Mouse (Mus musculus) kidney, postnatal 14 days (tissue): ENCODE measurements around the gene AC129217.1.
"Not testable (repeated sequence)": the region's sequence is repeated elsewhere in the genome, so short reads cannot be mapped to it uniquely, and the experiment has no call there.

Experiments used
- DNase-seq: peaks from one replicate; pipeline ENCODE4 v3.0.0; 2022; ENCODE audit warnings: mixed read lengths

The AC129217.1 gene

GRCm38 (mm10) chr19:8831262-8831661 is 1.7 kb downstream of the AC129217.1 start:
- no peak for DNase-seq

GRCm38 (mm10) chr19:8832971-8833370 is 3.4 kb downstream of the AC129217.1 start:
- DNase-seq: no peak

GRCm38 (mm10) chr19:8836327-8836726 is 6.8 kb downstream of the AC129217.1 start:
- not testable (repeated sequence) for DNase-seq

- DNase-seq: peak; percentile 89
These were observed 7.7 kb downstream of the AC129217.1 start, which contains the start of gene Bscl2 for GRCm38 (mm10) chr19:8837251-8837791. Gene Bscl2, plus strand, starts transcription at chr19:8837467.

GRCm38 (mm10) chr19:8838041-8838730 is 8.6 kb downstream of the AC129217.1 start:
- peak; percentile 82 for DNase-seq

- no peak for DNase-seq
These were observed 9.7 kb downstream of the AC129217.1 start, which contains the start of gene Gng3 for GRCm38 (mm10) chr19:8839103-8839907. Gene Gng3, minus strand, starts transcription at chr19:8839194.

DNA sequence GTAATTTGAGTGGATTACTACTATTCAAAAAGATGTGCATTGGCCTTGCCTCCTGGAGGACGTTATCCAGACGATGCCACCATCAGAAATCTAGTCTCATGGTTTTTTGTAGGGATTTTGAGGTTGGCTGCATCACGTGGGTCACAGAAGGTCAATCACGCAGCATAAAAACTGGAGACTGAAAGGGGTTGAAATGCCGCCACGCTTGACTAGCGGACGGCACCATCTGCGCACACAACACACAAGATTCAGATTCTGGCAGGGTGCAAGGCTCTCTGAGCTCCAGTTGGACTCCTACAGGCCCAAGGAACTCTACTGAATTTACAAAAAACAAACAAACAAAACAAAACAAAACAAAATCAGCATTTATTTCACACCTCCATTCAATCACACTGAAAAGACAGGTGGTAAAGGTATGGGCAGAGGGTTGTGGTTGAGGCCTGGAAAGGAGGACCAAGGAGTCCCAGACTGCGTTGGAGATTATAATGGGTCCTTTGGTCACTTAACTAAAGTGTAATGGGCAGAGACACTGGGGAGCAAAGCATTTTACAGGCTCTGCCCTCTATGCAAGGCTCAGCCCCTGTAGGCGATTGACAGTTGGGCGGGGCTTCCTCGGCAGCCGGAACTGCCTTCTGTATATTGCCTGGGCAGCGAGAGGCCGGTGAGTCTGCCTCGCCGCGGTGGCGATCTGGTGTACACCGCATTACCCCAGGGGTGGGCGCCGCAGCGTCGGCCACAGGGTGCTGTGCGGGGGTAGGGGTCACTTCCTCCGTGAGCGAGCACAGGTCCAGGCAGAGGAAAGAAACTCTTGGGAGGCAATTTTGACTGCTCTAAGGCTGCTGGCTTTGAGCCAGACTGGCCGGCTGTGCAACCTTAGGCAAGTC is 10.6 kb downstream of the AC129217.1 start:
- DNase-seq: peak; percentile 88

DNA sequence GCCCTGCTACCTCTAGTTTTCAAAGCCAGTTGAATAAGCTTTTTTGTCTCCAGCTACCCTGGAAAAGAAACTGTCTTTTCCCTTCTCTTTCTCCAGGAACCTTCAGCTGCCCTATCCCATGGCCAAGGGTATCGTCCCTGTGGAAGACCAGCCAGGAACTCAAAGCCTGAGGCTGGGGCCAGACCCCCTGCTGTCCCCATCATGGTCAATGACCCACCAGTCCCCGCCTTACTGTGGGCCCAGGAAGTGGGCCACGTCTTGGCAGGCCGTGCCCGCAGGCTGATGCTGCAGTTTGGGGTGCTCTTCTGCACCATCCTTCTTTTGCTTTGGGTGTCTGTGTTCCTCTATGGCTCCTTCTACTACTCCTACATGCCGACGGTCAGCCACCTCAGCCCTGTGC is 11.4 kb downstream of the AC129217.1 start:
- DNase-seq: no peak

GRCm38 (mm10) chr19:8842961-8843360 is 13.4 kb downstream of the AC129217.1 start:
- DNase-seq: no peak

- peak; percentile 82 for DNase-seq
These were observed 15.0 kb downstream of the AC129217.1 start for GRCm38 (mm10) chr19:8844371-8845129.

DNA sequence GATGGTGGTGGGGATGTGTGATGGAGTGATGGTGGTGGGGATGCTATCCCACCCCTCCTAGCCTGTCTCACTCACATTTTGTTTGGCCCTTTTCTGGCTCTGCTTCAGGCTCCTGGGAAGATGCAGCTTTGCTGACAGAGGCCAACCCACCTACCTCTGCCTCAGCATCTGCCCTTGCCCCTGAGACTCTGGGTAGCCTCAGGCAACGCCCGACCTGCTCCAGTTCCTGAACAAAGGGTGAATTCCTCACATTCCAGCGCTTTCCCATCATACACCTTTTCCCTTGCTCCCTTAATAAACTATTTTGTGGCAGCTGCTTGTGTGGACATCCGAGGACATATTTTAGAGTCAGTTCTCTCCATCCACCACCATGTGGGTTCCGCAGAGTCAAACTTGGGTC is 18.8 kb downstream of the AC129217.1 start:
- DNase-seq: no peak

DNA sequence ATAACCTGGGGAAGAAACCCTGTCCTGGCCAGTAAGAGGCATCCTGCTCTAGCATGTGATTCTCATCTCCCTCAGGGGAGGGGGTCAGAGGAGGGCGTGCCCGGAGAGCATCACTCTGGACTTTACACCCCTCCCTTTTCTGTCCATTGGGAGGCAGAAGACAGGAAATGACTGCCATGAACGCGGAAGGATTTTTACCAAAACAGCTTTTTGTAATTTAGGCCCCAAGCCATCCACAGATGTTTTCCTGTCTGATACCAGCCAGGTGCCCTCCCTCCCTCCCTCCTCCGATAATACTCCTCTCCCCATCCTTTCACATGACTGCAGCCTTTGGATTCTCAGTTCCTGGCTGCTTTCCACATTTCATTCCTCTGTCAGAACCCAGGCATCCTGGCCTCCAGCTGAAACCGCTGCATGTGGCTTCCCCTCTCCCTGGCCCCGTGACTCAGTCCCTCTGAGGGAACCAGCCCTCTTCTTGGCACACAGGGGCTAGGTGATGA is 20.9 kb downstream of the AC129217.1 start, which contains the start of gene Lrrn4cl:
Lrrn4cl (plus strand) TSS at position 367 of the 500 bp plus-strand sequence.
- DNase-seq: no peak

DNA sequence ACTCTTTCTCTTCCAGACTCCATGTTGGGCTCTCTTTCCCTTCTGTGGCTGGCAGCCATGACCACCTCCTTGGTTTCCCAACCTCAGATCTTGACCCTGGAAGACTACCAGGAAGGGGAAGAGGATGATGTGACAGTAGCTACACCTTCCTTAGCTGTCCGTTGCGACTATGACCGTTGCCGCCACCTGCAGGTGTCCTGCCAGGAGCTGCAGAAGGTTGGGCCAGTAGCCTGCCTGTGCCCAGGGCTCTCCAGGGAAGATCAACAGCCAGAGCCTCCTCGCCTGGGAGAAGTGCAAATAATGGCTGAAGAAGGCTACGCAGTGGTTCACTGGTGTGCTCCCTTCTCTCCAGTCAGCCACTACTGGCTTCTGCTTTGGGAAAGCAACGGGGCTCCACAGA is 22.1 kb downstream of the AC129217.1 start:
- no peak for DNase-seq

GRCm38 (mm10) chr19:8852236-8852928 is 22.8 kb downstream of the AC129217.1 start:
- DNase-seq: no peak

- no peak for DNase-seq
These were observed 23.5 kb downstream of the AC129217.1 start for GRCm38 (mm10) chr19:8853117-8853516.

DNA sequence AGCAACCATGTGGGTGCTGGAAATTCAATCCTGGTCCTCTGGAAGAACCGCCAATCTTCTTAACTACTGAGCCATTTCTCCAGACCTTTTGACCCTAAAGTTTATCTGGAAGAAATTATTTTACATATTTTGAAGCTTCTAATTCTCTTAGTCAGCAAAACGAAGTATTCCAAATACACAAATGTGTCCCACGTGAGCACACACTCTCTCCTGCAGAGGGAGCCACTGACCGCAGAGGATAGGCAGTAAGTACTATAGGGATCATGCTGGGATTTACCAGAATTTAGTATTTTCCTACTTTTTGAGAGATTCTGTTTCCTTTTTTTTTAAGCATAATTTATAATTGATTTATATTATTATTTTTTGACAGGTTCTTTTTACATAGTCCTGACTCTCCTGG is 28.1 kb downstream of the AC129217.1 start:
- peak; percentile 58 for DNase-seq

DNA sequence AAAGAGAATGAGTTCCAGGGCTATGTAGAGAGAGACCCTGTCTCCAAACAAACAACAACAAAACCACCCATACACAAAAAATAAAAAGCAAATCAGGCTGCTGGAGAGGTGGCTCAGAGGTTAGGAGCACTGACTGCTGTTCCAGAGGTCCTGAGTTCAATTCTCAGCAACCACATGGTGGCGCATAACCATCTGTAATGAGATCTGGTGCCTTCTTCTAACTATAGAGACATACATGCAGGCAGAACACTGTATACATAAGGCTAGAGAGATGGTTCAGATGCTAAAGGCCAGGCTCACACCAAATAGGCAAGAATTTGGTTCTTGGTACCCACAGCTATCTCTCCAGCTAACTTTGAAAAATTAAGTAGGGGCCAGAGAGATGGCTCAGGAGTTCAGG is 29.4 kb downstream of the AC129217.1 start:
- no peak for DNase-seq

DNA sequence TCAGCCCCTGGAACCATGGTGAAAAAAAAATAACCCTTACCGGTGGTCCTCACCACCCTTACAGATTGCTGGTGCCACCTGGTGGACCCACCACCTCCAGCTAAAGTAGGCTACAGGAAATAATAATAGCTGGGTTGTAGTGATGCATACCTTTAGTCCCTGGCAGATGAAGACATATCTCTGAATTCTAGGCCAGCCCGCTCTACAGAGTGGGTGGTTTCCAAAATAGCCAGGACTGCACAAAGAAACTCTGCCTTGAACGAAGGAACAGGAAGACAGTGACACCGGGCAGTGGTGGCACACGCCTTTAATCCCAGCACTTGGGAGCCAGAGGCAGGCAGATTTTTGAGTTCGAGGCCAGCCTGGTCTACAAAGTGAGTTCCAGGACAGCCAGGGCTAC is 34.7 kb downstream of the AC129217.1 start:
- DNase-seq: no peak

GRCm38 (mm10) chr19:8870381-8870780 is 40.8 kb downstream of the AC129217.1 start:
- not testable (repeated sequence) for DNase-seq

DNA sequence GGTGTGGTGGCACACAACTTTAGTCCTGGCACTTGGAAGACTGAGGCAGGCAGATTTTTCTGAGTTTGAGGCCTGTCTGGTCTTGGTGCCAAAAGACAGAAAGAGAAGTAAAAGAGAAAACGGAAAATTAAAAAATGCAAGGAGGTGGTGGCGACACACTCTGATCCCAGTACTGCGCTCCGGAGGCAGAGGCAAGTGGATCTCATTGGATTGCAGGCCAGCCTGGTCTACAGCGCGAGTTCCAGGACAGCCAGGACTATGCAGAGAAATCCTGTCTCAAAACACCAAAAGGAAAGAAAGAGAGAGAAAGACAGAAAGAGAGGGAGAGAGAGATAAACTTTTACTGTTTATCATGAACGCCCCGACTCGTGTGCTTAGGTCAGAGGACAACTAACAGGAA is 41.3 kb downstream of the AC129217.1 start:
- DNase-seq: no peak
